ENCODE assay signal across 8 mouse cellular contexts in the genomic region with DNA sequence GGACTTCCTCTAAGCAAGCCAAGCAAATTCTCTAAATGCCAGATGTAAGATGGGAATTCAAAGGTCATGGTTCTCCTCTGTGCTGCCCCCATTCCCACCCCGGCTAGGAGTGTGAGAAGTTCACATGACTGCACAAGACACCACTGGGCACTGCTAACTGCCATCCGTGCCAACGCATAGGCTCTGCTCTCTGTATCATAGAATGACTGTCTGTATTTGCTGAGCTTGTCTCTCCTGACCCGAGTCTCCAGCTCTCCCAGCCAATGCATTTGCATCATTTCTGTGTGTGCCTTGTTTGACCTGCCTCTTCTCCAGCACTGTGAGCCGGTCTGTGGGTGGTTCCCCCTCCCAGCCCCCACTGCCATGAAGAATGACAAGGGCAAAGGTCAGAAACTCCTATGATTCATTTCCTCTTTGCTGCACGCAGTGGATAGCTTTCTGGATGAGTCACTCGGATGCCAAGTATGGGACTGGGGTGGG. TPM values are rescaled to one million over a fixed set of nuclear protein-coding genes. Genes with fewer than 3 reads are reported as not detected.
A peak's percentile ranks its signal among the peaks of the same experiment; 100 is the strongest.
DNase-seq lines count a peak whose midpoint lies in the region; ATAC-seq lines count a peak whose summit lies in the region.

No protein-coding gene starts in this region.

- no peak for ATAC-seq in activated CD4-positive, CD25-positive, alpha-beta regulatory T cell, adult 4 months

- DNase-seq in 3T3-L1 (ENCODE audit: low read depth, low spot score) (peak; percentile 95), MN1 (ENCODE audit: low spot score) (peak; percentile 44)
- DNase-seq in gastrocnemius, postnatal 25 days: peak; percentile 16
- DNase-seq in kidney, adult 18-20 months: peak; percentile 59
- DNase-seq in lung, postnatal 10 days: peak; percentile 67
- DNase-seq in frontal cortex, postnatal 10 days (ENCODE audit: low spot score in 2 of 2): no peak
- DNase-seq in layer of hippocampus, adult 11-12 months (ENCODE audit: low spot score): no peak

RNA-seq across cellular contexts. Expression of a gene that starts 37.7 kb away (rescaled TPM):
- 1 to 10 TPM; 3.4 to 3.7 TPM for total RNA-seq in gastrocnemius, postnatal 25 days (2021)
- polyA plus RNA-seq in activated CD4-positive, CD25-positive, alpha-beta regulatory T cell, adult 4 months (2017; shearing (Covaris generic)): 1 to 10 TPM; 4.9 to 5.6 TPM

Comparison
In these comparisons a context has a peak if more than half of its experiments do, and no peak if none do; other contexts are left out.
1. DNase-seq: peak in 3T3-L1 (single experiment), MN1 (single experiment), gastrocnemius, postnatal 25 days (single experiment), kidney, adult 18-20 months (single experiment) and lung, postnatal 10 days (single experiment); none in frontal cortex, postnatal 10 days (0 of 2) and layer of hippocampus, adult 11-12 months (single experiment).